ENCODE assay signal across 20 mouse cellular contexts in the genomic region with DNA sequence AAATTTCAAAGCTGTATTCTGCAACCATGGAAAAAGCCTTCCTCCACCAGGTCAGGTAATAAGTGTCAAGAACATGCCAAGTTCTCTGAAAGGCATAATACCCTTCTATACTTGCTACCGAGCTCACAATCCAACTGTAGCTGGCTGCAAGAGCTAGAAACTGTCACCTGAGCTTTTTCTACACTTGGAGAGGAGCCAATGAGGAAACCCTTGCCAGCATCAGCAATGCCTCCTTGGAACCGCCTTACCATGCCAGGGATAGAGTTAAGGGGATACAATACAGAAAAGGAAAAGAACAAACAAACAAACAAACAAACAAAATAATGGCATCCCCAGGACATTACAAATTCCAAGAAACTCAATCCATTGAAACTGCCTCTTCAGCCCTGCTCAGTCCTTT.
DNase-seq lines count a peak whose midpoint lies in the region; ATAC-seq lines count a peak whose summit lies in the region.
"Had no signal": no experiment of that assay in that cellular context is flagged by ENCODE, and none has a peak within 500 bp of the region (broad histone marks: within the 10 kb centered on the region; RNA-seq: fewer than 3 reads in every experiment).

No protein-coding gene starts in this region.

- H3K4me1 ChIP-seq in midbrain, embryonic 11.5 days (ENCODE audit: control insufficient read depth, insufficient read depth, low read length) = no peaks in the 10 kb centered on the region
- no peaks in the 10 kb centered on the region for H3K4me1 ChIP-seq in midbrain, embryonic 10.5 days
- H3K4me1 ChIP-seq: embryonic facial prominence, embryonic 12.5 days; forebrain, embryonic 15.5 days; heart, embryonic 15.5 days; hindbrain, embryonic 15.5 days; intestine, embryonic 15.5 days; midbrain, embryonic 12.5 days; neural tube, embryonic 15.5 days had no signal

- no peak overlapping the region for H3K9ac ChIP-seq in midbrain, embryonic 11.5 days (ENCODE audit: low read length)
- H3K9ac ChIP-seq: embryonic facial prominence, embryonic 12.5 days; forebrain, embryonic 15.5 days; heart, embryonic 15.5 days; hindbrain, embryonic 15.5 days; intestine, embryonic 15.5 days; midbrain, embryonic 12.5 days; neural tube, embryonic 15.5 days had no signal

- H3K27ac ChIP-seq in midbrain, embryonic 11.5 days (ENCODE audit: low read depth, low read length) = no peak overlapping the region
- no peak overlapping the region for H3K27ac ChIP-seq in midbrain, embryonic 10.5 days (replicated peaks)
- H3K27ac ChIP-seq: embryonic facial prominence, embryonic 12.5 days; forebrain, embryonic 15.5 days; heart, embryonic 15.5 days; hindbrain, embryonic 15.5 days; intestine, embryonic 15.5 days; midbrain, embryonic 12.5 days; neural tube, embryonic 15.5 days had no signal

- H3K27me3 ChIP-seq in midbrain, embryonic 11.5 days (ENCODE audit: control insufficient read depth, insufficient read depth, low read length) = no peaks in the 10 kb centered on the region
- H3K27me3 ChIP-seq in midbrain, embryonic 10.5 days (ENCODE audit: low read depth, poor library complexity, severe bottlenecking) = no peaks in the 10 kb centered on the region
- H3K27me3 ChIP-seq: embryonic facial prominence, embryonic 12.5 days; forebrain, embryonic 15.5 days; heart, embryonic 15.5 days; hindbrain, embryonic 15.5 days; intestine, embryonic 15.5 days; midbrain, embryonic 12.5 days; neural tube, embryonic 15.5 days had no signal

- 89% methylated on average over 2 of the region's 2 CpGs for WGBS in midbrain, embryonic 11.5 days
- 92% methylated on average over 2 of the region's 2 CpGs for whole genome bisulfite sequencing in midbrain, embryonic 10.5 days

- H3K4me2 ChIP-seq in midbrain, embryonic 11.5 days = no peak overlapping the region
- H3K4me2 ChIP-seq: embryonic facial prominence, embryonic 12.5 days; forebrain, embryonic 15.5 days; heart, embryonic 15.5 days; hindbrain, embryonic 15.5 days; intestine, embryonic 15.5 days; liver, embryonic 11.5 days; midbrain, embryonic 12.5 days; neural tube, embryonic 15.5 days had no signal

- intact Hi-C loops in heart, postnatal 14 days (cut with DNase I) = no loop called here

- peak; percentile 5 for DNase-seq in heart, postnatal 4 days
- DNase-seq in heart, postnatal 14 days = no peak
- DNase-seq in kidney, postnatal 14 days = peak; percentile 19
- DNase-seq in kidney, postnatal 4 days = no peak
- DNase-seq in midbrain, embryonic 11.5 days (ENCODE audit: low spot score, missing footprints) = peak; percentile 44
- DNase-seq in midbrain, embryonic 10.5 days (ENCODE audit: low spot score) = no peak
- DNase-seq: adrenal gland, postnatal 14 days; cerebellum, adult 8-10 months; thymus, adult 2 months; thymus, postnatal 4 days had no signal

- ATAC-seq in midbrain, embryonic 11.5 days (ENCODE audit: low FRiP score) = no peak
- ATAC-seq in activated CD4-positive, CD25-positive, alpha-beta regulatory T cell, adult 4 months = no peak
- ATAC-seq: forebrain, embryonic 15.5 days; intestine, embryonic 15.5 days had no signal

- no peaks in the 10 kb centered on the region for H3K9me3 ChIP-seq in midbrain, embryonic 11.5 days (ENCODE audit: control insufficient read depth, low read length)
- H3K9me3 ChIP-seq in midbrain, embryonic 10.5 days (replicated peaks) = no peaks in the 10 kb centered on the region
- H3K9me3 ChIP-seq: embryonic facial prominence, embryonic 12.5 days; forebrain, embryonic 15.5 days; heart, embryonic 15.5 days; hindbrain, embryonic 15.5 days; intestine, embryonic 15.5 days; midbrain, embryonic 12.5 days; neural tube, embryonic 15.5 days had no signal

- no peak overlapping the region for H3K4me3 ChIP-seq in midbrain, embryonic 11.5 days (ENCODE audit: low read depth, low read length)
- H3K4me3 ChIP-seq in midbrain, embryonic 10.5 days = no peak overlapping the region
- H3K4me3 ChIP-seq: embryonic facial prominence, embryonic 12.5 days; erythroblast, embryonic 14.5 days; forebrain, embryonic 15.5 days; heart, embryonic 15.5 days; hindbrain, embryonic 15.5 days; intestine, embryonic 15.5 days; midbrain, embryonic 12.5 days; neural tube, embryonic 15.5 days had no signal

- no peaks in the 10 kb centered on the region for H3K36me3 ChIP-seq in midbrain, embryonic 11.5 days (ENCODE audit: control insufficient read depth, insufficient read depth, low read length)
- H3K36me3 ChIP-seq in midbrain, embryonic 10.5 days = no peaks in the 10 kb centered on the region
- H3K36me3 ChIP-seq: embryonic facial prominence, embryonic 12.5 days; forebrain, embryonic 15.5 days; heart, embryonic 15.5 days; hindbrain, embryonic 15.5 days; intestine, embryonic 15.5 days; midbrain, embryonic 12.5 days; neural tube, embryonic 15.5 days had no signal

Comparison
In these comparisons a context has a peak if more than half of its experiments do, and no peak if none do; other contexts are left out.
1. DNase-seq: peak in heart, postnatal 4 days (single experiment), kidney, postnatal 14 days (single experiment) and midbrain, embryonic 11.5 days (single experiment); none in heart, postnatal 14 days (0 of 2), kidney, postnatal 4 days (0 of 2) and midbrain, embryonic 10.5 days (single experiment).